Mouse (Mus musculus) right cerebral cortex, adult 2 months (tissue): ENCODE measurements around the gene Wdr92.
A peak's percentile ranks its signal among the peaks of the same experiment; 100 is the strongest.

Source experiments
- DNase-seq, 2 experiments: peaks; one replicate each; pipeline ENCODE4 v3.0.0; 2021 to 2022; ENCODE audit warnings: low spot score in 2 of 2

Wdr92 gene

DNA sequence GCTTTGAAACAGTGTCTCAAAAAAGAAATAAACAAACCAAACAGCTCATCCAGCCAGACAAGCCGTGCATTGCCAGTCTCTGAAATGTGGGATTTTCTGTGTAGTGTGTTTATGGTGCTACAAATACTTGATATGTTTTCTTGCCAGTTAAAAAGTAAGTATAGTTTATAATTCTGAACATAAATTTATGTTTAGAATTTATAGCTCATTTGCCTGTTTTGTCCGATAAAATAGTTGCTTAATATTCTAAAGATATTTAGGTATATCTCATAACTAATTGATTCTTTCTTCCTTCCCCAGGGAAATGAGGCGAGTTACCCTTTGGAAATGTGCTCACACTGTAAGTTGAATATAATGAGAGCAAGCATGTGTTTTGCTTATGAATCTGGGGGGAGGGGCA, at the start of gene Wdr92:
TSS of gene Wdr92 (plus strand) at position 301 of the 400 bp plus-strand sequence.
- no peak for DNase-seq

GRCm38 (mm10) chr11:17135638-17136037, 46.3 kb upstream of the Wdr92 start:
- DNase-seq, result no peak

GRCm38 (mm10) chr11:17138306-17139033, 43.4 kb upstream of the Wdr92 start:
- DNase-seq, result peak; percentile 15 to 23

- peak; percentile 93 to 96 for DNase-seq
Measured at GRCm38 (mm10) chr11:17158858-17159737, 22.8 kb upstream of the Wdr92 start, which contains the start of gene Ppp3r1. Gene Ppp3r1 (plus strand): TSS chr11:17159263.

DNA sequence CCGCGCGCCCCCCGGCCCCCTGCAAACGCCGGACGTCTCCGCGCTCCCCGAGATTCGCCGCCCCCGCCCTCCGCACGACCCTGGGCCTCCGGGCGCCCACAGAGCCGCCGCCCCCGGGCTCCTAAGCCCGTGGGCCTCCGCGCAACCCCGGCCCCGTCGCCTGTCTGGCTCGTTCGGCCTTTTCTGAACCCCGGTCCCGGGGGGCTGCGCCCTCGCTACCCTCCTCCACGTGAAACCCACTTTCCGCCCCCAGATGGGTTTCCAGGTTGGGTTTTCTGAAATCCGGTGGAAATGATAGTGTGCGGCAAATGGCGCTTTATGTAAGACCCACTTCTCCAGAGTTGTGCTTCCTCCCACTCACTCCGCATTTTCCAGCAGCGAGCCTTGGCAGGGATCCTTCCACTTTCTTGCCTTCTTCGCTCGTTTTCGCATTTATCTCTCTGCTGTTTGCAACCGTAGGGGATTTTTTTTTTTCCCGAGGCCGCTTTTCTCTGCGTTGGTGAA, 22.1 kb upstream of the Wdr92 start:
- DNase-seq, result peak; percentile 77 to 78

- DNase-seq, result peak; percentile 46 to 56
Measured at GRCm38 (mm10) chr11:17160242-17160641, 21.7 kb upstream of the Wdr92 start.

- DNase-seq, result no peak
Measured at GRCm38 (mm10) chr11:17163956-17164355, 18.0 kb upstream of the Wdr92 start.

DNA sequence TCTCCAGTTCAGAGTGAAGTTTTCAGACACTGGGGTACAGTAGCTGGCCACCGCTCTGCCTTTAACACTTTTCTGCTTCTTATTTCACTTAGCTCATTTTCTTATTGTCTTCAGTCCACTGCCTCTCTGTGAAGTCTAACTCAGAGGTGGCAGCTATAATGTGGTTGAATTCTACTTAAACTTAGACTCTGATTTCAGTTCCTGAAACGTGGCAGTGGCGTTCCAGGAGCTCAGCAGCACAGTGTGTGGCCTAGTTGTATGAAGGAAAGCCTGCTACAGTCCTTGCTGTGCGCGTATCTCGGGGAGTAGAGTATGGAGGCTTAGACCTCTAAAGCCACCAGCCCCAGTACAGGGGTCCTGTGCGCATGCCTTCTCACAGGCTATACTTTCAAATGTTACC, 15.3 kb upstream of the Wdr92 start:
- DNase-seq, result no peak

GRCm38 (mm10) chr11:17169262-17169661, 12.6 kb upstream of the Wdr92 start:
- no peak for DNase-seq

DNA sequence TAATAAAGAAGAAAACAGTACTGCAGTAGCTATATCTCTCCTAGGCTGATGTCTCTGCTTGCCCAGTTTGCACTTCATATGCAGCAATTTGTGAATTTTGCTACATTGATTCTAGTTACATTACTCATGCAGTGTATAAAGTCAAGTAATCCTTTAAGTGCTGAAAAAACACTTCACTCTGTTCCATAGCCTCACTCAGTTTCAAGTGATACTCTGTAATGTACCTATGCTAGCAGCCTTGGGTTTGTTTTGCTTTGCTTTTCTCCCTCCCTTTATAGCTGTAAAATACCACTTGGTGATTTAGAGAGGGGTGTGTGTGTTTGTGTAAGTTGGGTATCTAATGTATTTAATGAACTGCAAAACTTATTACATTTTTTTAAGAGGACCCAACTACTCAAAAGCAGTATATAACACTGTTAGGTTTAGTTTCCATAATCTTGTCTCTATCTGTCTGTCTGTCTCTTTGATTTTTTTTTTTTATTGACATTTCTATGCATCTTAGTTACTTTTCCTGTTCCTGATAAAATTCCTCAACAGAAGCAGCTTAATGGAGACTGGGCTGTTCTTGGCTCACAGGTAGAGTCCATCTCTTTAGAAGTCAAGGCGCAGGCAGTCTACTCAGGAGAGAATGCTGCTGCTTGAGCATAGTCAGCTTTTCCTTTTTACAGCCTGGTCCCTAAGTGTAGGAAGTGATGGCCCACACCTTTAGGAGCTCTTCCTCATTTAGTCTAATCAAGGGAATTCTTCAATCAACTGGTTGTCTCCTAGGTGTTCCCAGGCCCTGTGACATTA, 10.8 kb upstream of the Wdr92 start:
- DNase-seq, result no peak

- DNase-seq, result no peak
Measured at GRCm38 (mm10) chr11:17172300-17172699, 9.6 kb upstream of the Wdr92 start.

DNA sequence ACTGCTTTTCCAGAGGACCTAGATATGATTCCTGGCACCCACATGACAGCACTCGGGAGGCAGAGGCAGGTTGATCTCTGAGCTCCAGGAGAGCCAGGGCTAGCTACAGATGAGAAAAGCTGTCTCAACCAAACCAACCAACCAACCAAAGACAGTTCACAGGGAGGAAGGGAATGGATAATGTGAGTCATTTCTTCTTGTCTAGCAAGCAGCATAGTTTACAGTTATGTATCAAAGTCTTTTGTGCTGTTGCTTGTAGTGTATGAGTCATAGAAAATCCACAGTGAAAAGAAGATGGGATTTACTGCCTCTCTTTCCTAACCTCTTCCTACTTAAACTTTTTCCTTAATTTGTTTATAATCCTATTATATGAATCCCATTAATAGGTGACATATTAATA, 5.3 kb upstream of the Wdr92 start:
- DNase-seq, result no peak

DNA sequence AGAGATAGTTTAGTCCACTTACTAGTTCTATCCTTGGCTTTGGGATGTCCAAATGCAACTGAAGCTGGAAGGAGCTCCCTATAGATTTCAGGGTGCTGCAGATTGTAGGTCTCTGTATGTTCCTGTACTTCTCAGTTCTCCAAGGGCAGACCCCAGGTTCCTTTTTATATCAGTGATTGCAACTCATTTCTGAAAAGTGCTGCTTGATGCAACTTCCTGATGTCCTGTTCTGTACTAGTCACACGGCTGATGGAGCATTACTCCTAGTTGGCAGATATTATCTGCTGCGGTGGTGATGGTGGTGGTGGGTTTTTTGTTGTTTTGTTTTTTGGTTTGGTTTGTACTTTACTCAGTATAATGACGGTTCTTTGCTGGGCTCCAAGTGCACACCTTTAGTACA, 1.2 kb upstream of the Wdr92 start:
- no peak for DNase-seq

GRCm38 (mm10) chr11:17183165-17183564, 1.3 kb downstream of the Wdr92 start:
- DNase-seq, result no peak

GRCm38 (mm10) chr11:17187649-17188048, 5.7 kb downstream of the Wdr92 start:
- DNase-seq, result no peak

GRCm38 (mm10) chr11:17188786-17189185, 6.9 kb downstream of the Wdr92 start:
- no peak for DNase-seq

DNA sequence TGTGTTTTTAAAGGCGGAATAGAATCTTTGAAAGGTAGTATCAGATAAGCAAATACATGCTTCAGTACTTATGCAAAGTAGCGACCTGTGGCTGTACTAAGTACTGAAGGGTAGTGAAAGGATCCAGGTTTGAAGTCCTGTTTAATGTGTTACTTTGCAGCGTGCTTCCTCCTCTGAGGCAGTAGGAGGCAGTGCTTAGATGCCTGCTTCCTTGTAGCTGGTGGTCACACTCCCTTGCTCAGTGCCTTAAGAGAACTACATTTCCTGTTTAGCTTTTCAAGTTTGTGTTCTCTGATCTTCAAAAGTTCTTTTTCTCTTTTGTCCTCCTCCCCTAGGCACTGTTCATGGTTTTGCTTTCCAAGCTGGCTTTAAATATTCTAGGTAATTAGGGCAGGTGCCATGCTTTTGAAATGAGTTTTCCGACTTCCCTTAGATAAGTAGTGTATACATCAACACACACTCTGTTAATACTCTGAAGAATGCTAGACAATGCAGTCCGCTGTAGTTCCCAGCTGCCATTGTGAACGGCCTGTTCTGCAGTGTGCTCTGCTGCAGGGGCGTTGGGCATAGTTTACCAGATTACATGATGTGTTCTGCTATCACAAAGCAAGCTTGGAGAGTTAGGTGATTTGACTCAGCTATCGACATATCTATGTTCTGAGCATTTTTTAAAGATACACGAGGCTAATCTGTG, 10.4 kb downstream of the Wdr92 start:
- DNase-seq, result no peak

DNA sequence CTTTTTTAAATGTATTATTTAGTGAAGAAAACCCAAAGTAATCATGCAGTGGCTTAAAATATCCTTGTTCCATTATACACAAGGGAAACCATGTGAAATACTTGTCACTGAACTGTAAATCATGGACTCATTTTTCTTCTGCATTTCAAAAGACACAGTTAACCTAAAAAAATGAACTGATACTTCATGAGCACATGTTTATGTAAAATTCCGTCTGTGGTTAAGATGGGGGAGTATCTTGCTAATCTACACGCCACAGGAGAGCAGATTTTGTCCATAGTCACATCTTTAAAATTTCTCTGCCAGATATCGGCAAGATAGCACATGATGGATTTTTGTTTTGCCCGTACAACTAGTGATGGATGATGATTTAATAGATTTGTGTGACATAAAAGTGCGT, 17.3 kb downstream of the Wdr92 start:
- DNase-seq, result no peak

- DNase-seq, result no peak
Measured at GRCm38 (mm10) chr11:17199840-17200501, 18.1 kb downstream of the Wdr92 start.

DNA sequence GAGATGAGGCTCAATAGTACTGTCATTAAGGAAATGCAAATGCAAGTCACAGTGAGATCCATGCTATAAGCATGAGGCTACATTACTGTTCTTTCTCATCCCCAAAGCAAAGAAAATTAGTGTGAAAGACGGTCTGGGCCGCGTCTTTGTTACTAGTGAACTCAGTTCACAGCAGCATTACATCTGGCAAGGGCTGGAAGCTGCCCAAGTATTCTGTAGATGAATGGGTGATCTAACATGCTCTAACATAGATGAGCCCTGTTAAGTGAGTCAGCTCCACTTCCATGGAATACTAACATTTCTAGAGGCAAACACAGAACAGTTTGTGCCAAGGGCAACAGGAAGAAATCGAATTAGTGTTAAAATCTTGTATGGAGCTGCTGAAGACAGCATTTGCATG, 19.0 kb downstream of the Wdr92 start:
- DNase-seq, result no peak

DNA sequence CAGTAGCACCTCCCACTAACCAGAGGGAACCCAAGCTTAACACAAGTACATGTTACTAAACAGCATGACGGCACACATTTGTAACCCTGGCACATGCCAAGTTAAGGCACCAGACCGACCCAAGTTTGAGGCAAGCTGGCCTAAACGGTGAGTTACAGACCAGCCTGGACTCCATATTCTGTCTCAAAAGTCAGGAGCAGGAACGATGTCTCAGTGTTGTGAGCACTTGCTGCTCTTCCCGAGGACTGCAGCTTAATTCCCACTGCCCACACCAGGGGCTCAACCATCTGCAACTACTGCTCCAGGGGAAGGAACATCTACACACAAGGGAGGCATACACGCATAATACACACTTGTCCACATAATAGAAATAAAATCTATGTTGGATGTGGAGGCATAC, 20.6 kb downstream of the Wdr92 start:
- no peak for DNase-seq
